Comparison of ENCODE assay signal across 22 mouse cellular contexts in genomic region chr10:81507095-81507494, GRCm38 (mm10). TPM values are rescaled to one million over a fixed set of nuclear protein-coding genes. Genes with fewer than 3 reads are reported as not detected.
"Had no signal": no experiment of that assay in that cellular context is flagged by ENCODE, and none has a peak within 500 bp of the region (broad histone marks: within the 10 kb centered on the region; RNA-seq: fewer than 3 reads in every experiment).

No protein-coding gene starts in this region.

- DNase-seq: kidney, adult 9 months; kidney, postnatal 14 days; layer of hippocampus, adult 9-11 months; liver; lung, adult 18-20 months; lung, postnatal 14 days; lung, postnatal 4 days; midbrain, embryonic 14.5 days; right cerebral cortex, adult 18-20 months; right cerebral cortex, postnatal 14 days; right cerebral cortex, postnatal 4 days; thymus, adult 2 months; thymus, postnatal 14 days had no signal

- H3K4me3 ChIP-seq: layer of hippocampus, adult 2 months; limb, embryonic 10.5 days; limb, embryonic 13.5 days; liver, embryonic 12.5 days; liver, embryonic 15.5 days; lung, embryonic 15.5 days had no signal

- H3K9ac ChIP-seq: limb, embryonic 13.5 days; liver, embryonic 12.5 days; liver, embryonic 15.5 days; lung, embryonic 15.5 days had no signal

- H3K27ac ChIP-seq: layer of hippocampus, adult 2 months; limb, embryonic 10.5 days; limb, embryonic 13.5 days; liver, embryonic 12.5 days; liver, embryonic 15.5 days; lung, embryonic 15.5 days; stomach, postnatal 0 days had no signal

- H3K4me1 ChIP-seq: limb, embryonic 13.5 days had no signal

- H3K36me3 ChIP-seq: limb, embryonic 10.5 days; limb, embryonic 13.5 days; lung, embryonic 15.5 days had no signal

- H3K9me3 ChIP-seq: limb, embryonic 10.5 days; limb, embryonic 13.5 days; liver, embryonic 12.5 days; liver, embryonic 15.5 days; lung, embryonic 15.5 days had no signal

RNA-seq across cellular contexts. Expression of gene Celf5, which starts 24.6 kb away (rescaled TPM):
- total RNA-seq: megakaryocyte progenitor cell, adult 5-6 weeks; megakaryocyte-erythroid progenitor cell, adult 5-6 weeks had no signal
